Mouse (Mus musculus) erythroid progenitor cell, adult 5-6 weeks (primary cell): ENCODE data around the gene Them5. TPM values are rescaled to one million over a fixed set of nuclear protein-coding genes. Genes with fewer than 3 reads are reported as not detected.
A peak's percentile ranks its signal among the peaks of the same experiment; 100 is the strongest.

ENCODE experiments used
- ATAC-seq: replicated peaks from 2 replicates; pipeline ENCODE4 v1.8.0; 2016; ENCODE audit warnings: moderate number of reproducible peaks, mild to moderate bottlenecking, moderate TSS enrichment, inconsistent platforms; ENCODE audit not compliant: poor library complexity, low FRiP score, severe bottlenecking
- total RNA-seq, 2 experiments: library from RNA; stranded (forward) in 1 of 2; stranded (reverse) in 1 of 2; fragments of 150-400 nt in 1 of 2; fragments of 186-747, 209-891 nt in 1 of 2; gene quantifications; 2 replicates each; pipeline versions ENCODE4 v1.2.3 to v1.2.4; 2015 to 2017; ENCODE audit warnings: low replicate concordance in 2 of 2

Gene Them5
- total RNA-seq (2015; ENCODE audit: low replicate concordance) = not detected in 2 replicates
- not detected in 2 replicates for total RNA-seq (2017; ENCODE audit: low replicate concordance)

DNA sequence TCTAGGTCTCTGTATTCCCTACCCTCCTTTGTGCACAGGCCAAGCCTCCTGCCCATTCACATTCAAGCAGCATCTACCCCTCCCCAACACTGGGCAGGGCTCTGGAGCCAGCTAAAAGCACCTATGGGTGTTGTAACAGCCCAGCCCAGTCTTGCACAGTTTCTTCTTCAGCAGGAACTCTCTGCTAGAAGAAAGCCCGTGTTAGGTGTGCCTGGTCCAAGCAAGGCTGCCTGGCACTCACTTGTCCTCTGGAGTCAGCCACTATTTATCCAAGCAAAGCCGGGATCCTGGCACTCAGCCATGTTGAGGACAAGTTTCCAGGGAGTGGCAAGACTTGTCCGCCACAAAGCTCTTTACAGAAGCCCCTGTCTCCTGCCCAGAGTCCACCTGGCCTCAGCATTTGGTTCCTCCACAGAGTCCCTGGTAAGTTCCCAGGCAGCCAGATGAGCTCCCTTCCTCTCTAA lies at the start of gene Them5:
Gene Them5 (plus strand): TSS at position 141 of the 464 bp plus-strand sequence.
- ATAC-seq = no peak

DNA sequence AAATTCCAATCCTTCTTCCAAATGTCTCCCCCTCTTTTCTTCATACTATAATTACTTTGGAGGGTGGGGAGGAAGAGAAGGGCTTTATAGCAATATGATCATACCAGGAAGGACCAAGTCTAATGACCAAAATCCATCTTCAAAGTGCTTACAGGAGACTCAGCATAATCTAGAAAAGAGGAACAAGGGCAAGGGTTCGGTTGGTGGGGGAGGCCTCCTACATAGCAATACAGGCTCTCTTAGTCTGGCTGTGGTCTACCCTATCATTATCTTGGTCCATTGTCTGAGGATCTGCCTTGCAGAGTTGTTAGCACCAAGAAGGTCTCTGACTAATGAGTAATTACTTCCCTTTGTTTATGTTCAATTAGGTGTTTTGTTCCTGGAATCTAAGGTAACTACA lies 36.4 kb upstream of the Them5 start:
- ATAC-seq = no peak

- no peak for ATAC-seq
Measured at GRCm38 (mm10) chr3:94306975-94307374, 34.9 kb upstream of the Them5 start.

DNA sequence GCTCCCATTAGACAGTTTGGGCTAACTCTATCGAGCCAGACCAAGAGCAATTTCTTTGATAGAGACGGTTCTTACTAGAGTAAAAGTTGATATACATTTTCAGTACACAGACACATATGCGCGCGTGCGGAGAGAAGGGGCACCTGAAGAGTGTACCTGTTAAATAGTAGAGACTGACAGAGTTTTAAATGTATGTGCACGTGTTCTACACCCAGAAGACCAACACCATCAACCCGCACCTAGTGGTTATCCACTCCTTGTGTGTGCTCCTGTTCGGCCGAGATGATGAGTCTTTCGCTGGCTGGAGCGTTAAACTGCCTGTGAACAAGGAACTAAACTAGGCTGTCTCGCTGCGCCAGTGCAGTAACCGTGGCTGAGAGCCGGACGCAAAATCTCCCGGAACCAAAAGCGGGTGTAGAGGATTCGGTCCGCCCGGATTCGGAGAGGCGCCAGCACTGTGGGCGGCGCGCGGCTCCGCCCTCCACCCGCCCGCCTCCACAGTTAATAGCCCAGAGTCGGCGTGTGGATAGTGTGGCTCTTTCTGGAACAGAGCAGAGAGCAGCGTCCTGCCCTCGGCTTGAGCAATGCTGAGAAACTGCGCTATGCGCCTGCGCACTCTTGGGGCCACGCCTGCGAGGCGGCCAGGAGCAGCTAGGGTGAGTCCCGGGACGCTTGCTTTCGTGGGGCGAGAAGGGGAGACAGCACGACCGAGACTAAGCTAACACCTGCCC lies 32.1 kb upstream of the Them5 start, which contains the start of gene Them4:
Gene Them4 (plus strand): TSS at position 457 of the 731 bp plus-strand sequence.
- peak; percentile 90 for ATAC-seq

DNA sequence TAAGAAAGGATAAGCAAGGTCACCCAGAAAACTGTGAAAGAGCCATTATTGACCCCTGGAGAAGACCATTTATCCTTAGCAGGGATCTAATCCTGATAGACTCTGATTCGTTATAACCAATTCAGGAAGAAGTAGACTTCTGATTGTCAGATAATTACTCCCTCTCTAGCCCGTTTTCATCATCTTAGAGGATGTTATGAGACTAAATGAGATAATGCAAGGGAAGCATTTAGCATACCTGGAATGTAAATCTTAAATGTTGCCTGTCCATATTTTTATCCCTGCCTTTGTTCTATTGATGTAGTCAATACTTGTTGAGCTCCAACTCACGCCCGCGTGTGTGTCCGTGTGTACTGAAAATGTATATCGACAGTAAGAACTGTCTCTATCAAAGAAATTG lies 31.4 kb upstream of the Them5 start:
- ATAC-seq = no peak

DNA sequence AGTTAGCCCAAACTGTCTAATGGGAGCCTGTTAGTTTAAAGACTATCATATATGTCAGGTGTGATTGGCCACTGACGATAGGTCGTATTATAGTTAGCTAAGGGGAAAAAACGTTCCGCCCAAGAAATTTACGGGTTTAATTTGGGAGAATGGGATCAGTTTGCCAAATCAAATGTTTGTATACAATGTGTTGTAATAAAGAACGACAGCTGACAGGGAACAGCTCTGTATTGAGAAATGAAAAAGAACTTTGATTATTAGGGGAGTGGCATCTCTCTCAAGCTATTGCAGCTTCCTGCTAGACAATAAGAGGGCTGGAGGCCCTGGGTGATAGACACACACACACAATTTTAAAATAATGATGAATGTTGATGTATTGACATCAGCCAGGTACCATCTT lies 31.0 kb upstream of the Them5 start:
- ATAC-seq = no peak

GRCm38 (mm10) chr3:94311376-94311775 lies 30.5 kb upstream of the Them5 start:
- ATAC-seq = no peak

- no peak for ATAC-seq
Measured at GRCm38 (mm10) chr3:94328681-94329080, 13.2 kb upstream of the Them5 start.

DNA sequence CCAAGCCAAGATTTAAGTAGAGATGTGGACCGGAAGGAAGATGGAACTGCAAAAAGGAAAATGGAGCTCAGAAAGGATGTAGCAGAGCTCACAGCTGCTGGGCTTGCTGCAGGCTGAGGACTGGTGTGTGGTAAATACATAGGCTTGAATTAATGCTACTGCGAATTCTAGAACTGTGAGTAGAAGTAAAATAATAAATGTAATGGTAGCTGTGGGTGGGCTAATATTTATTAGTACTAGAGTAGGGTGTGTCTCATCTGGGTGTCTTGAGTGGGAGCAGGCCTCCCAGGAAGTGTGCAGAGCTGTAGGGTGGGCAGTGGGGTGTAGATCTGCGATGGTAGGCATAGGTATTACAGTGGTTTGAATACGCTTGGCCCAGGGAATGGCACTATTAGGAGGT lies 7.5 kb upstream of the Them5 start:
- 0 out of 2 replicates have a peak, but pooled peaks have one; percentile 52 for ATAC-seq

- ATAC-seq = no peak
Measured at GRCm38 (mm10) chr3:94338522-94338921, 3.4 kb upstream of the Them5 start.

GRCm38 (mm10) chr3:94342552-94342951 lies 653 bp downstream of the Them5 start:
- ATAC-seq = no peak

DNA sequence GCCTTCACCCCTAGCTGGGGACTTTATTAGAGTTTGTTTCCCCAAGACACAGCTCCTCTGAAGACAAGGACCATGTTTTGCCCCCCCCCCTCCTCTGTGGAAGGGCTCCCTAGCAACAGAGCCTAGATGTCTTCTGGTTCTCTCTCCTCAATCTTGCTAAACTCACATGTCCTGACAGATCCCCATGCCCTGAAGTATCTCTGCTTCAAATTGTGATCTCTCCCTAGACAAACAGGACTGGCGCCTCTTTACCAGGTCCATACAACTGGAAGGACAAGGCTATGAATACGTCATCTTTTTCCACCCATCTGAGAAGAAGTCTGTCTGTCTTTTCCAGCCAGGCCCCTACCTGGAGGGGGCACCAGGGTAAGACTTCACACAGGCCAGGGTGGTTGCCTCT lies 2.3 kb downstream of the Them5 start:
- ATAC-seq = no peak

GRCm38 (mm10) chr3:94344897-94345296 lies 3.0 kb downstream of the Them5 start:
- ATAC-seq = no peak

GRCm38 (mm10) chr3:94348146-94348545 lies 6.2 kb downstream of the Them5 start:
- ATAC-seq = no peak

DNA sequence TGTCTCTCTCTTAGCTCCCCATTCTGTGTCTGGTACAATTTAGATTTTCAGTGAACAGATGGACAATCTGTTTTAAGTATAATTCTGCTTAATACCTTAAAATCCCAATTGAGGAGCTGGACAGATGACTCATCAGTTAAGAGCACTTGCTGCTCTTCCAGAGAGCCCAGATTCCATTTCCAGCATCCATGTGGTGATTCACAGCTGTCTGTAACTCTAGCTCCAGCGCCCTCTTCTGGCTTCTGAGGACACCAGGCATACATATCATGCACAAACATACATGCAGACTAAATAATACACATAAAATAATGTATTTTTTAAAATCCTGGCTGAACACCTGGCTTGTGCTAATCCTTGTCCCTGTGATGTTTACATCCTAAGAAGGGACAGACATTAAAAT lies 18.9 kb downstream of the Them5 start:
- ATAC-seq = no peak

- no peak for ATAC-seq
Measured at GRCm38 (mm10) chr3:94362138-94362537, 20.2 kb downstream of the Them5 start, which contains the start of gene C2cd4d. C2cd4d (plus strand) TSS chr3:94362438.

DNA sequence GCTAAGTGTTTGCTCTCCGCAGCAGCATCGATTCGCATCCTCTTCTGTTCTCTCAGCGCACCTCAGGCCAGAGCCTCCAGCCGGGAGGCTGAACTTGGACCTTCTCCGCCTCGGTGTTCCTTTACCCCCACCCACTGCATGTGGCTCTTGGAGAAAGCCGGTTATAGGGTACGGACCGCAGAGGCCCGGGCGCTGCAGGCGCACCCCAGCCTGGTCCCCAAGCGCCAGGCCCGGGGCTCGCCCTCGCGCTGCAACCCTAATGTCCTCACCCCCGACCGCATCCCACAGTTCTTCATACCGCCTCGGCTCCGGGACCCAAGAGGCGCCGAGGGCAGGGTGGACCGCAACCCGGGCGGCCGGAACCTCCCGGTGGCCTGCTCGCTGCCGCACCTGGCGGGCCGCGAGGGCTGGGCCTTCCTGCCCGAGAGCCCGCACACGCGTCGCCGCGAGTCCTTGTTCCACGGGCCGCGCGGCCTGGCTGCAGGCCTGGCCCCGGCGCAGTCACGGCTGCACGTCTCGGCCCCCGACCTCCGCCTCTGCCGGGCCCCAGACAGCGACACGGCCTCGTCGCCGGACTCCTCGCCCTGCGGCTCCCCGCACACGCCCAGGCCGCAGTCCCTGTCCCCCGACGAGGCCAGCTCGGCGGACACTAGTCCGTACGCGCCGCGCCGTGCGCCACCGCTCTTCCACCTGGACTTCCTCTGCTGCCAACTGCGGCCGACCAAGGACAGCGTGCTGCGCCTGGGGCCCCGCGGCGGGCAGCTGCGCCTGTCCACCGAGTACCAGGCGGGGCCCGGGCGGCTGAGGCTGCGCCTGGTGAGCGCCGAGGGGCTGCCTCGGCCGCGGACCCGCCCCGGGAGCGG lies 21.6 kb downstream of the Them5 start:
- no peak for ATAC-seq

DNA sequence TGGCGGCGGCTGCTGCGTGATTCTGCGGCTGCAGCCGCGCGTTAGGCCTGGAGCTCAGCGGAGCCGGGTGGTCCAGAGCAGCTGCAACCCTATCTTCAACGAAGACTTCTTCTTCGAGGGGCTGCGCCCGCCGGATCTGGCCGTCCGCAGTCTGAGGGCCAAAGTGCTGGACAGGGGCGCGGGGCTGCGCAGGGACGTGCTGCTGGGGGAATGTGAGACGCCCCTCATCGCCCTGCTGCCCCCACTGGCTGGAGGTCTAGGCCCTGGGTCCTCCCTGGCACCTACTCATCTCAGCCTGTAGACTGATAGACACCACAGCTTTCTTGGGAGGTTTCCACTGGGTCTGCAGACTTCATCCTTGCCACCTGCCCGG lies 22.2 kb downstream of the Them5 start:
- no peak for ATAC-seq

DNA sequence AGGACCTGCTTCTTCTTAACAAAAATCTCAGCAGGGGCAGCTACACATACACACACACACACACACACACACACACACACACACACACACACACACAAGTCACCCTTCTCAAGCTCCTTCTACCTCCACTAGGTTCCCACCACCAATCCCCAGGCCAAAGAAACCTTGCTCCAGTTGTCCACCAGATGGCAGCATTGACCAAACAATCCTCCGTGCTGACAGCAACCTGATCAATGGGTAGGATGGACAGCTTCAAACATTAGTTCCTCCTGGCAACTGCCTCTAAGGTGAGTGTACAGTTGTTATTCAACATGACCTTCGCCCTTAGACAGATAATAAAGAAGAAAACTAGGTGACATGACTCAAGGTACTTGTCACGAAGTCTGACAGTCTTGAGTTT lies 24.9 kb downstream of the Them5 start:
- ATAC-seq = 0 out of 2 replicates have a peak, but pooled peaks have one; percentile 62

GRCm38 (mm10) chr3:94367511-94367910 lies 25.6 kb downstream of the Them5 start:
- ATAC-seq = no peak

DNA sequence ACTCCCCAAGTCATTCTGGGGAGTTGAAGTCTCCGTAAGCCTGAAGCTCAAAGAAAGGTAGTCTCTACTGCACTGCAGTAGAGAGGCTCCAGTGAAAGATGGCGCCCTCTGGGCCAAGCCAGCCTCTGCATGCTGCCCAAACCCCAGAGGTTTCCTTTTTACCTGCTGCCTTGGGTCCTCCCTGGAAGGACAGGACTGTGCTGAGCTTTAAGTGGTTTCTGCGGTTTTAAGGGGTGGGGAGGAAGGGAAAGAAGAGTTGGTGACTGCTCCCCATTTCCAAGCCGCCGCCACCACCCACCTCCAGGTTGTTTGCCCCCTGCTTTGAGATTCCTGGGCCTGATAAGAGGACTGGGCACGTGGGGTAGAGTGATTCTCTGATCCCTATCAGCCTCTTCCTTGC lies 26.7 kb downstream of the Them5 start:
- no peak for ATAC-seq
